Mouse (Mus musculus) B cell, adult 67 days (primary cell): ENCODE data around the gene Ncr1. TPM values are rescaled to one million over a fixed set of nuclear protein-coding genes. Genes with fewer than 3 reads are reported as not detected.

Experiments
- total RNA-seq, 2 experiments: library from RNA; stranded (reverse); gene quantifications; 4 replicates each; pipeline ENCODE4 v1.2.4; 2023

The Ncr1 gene
- total RNA-seq: 1 to 10 TPM in 1 of 2 experiments, not detected in 1; 2.0 TPM

DNA sequence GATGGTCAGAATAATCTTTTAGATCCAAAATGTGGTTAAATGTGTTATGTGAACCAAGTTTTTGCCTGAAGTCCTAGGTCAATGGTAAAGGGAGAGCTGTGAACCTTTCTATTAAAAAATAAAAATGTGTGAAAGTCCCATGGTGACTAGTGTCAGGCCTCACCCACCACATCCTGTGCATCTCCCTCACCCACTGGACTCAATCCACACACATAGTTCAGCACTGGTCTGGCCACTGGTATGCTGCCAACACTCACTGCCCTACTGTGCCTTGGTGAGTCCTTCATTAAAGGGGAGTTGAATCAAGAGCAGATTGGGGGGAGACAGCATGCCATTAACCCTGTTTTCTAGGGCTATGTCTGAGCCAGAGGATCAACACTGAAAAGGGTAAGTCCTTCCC is at the start of gene Ncr1:
Gene Ncr1 (plus strand): TSS at position 216 of the 400 bp plus-strand sequence.

Other genes starting within 250 kb of the Ncr1 start
- not detected for gene Ttyh1, start 218.3 kb upstream of the Ncr1 start, total RNA-seq
- gene Leng8, start 200.7 kb upstream of the Ncr1 start, total RNA-seq: 100 to 1,000 TPM; 411 to 446 TPM
- gene Leng9, start 187.3 kb upstream of the Ncr1 start, total RNA-seq: 10 to 100 TPM; 26.6 to 29.0 TPM
- gene Cdc42ep5, start 172.9 kb upstream of the Ncr1 start, total RNA-seq: not detected
- gene Lilra5, start 100.0 kb upstream of the Ncr1 start, total RNA-seq: under 1 TPM in 1 of 2 experiments, not detected in 1; 0.26 TPM
- not detected for gene Gp6, start 60.0 kb downstream of the Ncr1 start, total RNA-seq
- 10 to 100 TPM; 12.0 to 13.2 TPM for gene Rdh13, start 107.9 kb downstream of the Ncr1 start, total RNA-seq
- 10 to 100 TPM; 18.2 to 29.7 TPM for gene Eps8l1, start 123.0 kb downstream of the Ncr1 start, total RNA-seq
- gene Ppp1r12c, start 164.0 kb downstream of the Ncr1 start, total RNA-seq: 100 to 1,000 TPM; 228 to 250 TPM
- not detected for gene Tnnt1, start 178.7 kb downstream of the Ncr1 start, total RNA-seq
- gene Tnni3, start 186.5 kb downstream of the Ncr1 start, total RNA-seq: under 1 TPM in 1 of 2 experiments, not detected in 1; 0.80 TPM
- not detected for gene Dnaaf3, start 194.7 kb downstream of the Ncr1 start, total RNA-seq
- gene Syt5, start 209.8 kb downstream of the Ncr1 start, total RNA-seq: not detected